Mouse (Mus musculus) stomach, postnatal 0 days (tissue): ENCODE measurements around the gene Rnf187. TPM values are rescaled to one million over a fixed set of nuclear protein-coding genes. Genes with fewer than 3 reads are reported as not detected.

Experiments used
- ATAC-seq: fragments of 200-750 bp; cut with Nextera tagmentation; 2 replicates; pipeline ENCODE4 v1.8.0; 2017; ENCODE audit not compliant: low FRiP score, low TSS enrichment
- DNase-seq: peaks from one replicate; pipeline ENCODE4 v3.0.0-alpha.2; 2016; ENCODE audit warnings: low spot score
- H3K27ac ChIP-seq: fragments of 300-500 bp; sonication (generic); replicated peaks from 2 replicates; pipeline ENCODE4 v1.5.1; 2014; ENCODE audit warnings: mild to moderate bottlenecking, control low read depth
- H3K27me3 ChIP-seq: fragments of 300-500 bp; sonication (generic); 2 replicates; pipeline ENCODE4 v1.6.1; 2014; ENCODE audit warnings: low read length; ENCODE audit not compliant: control insufficient read depth, insufficient read depth
- H3K36me3 ChIP-seq: fragments of 300-500 bp; sonication (generic); 2 replicates; pipeline ENCODE4 v1.6.1; 2014; ENCODE audit warnings: low read length, mixed read lengths; ENCODE audit not compliant: control insufficient read depth, insufficient read depth
- H3K4me1 ChIP-seq: fragments of 300-500 bp; sonication (generic); replicated peaks from 2 replicates; pipeline ENCODE4 v1.6.1; 2014; ENCODE audit warnings: antibody characterized with exemption; ENCODE audit not compliant: control insufficient read depth, insufficient read depth
- H3K4me2 ChIP-seq: fragments of 300-500 bp; sonication (generic); replicated peaks from 2 replicates; pipeline ENCODE4 v1.6.1; 2014; ENCODE audit warnings: low read depth, mild to moderate bottlenecking, control low read depth, moderate library complexity
- H3K4me3 ChIP-seq: fragments of 300-500 bp; sonication (generic); 2 replicates; pipeline ENCODE4 v1.5.1; 2014; ENCODE audit warnings: low read depth, low read length, control low read depth
- H3K9ac ChIP-seq: fragments of 300-500 bp; sonication (generic); 2 replicates; pipeline ENCODE4 v1.6.1; 2014; ENCODE audit warnings: mild to moderate bottlenecking, low read length, control low read depth, mixed read lengths
- H3K9me3 ChIP-seq: fragments of 300-500 bp; sonication (generic); 2 replicates; pipeline ENCODE4 v1.6.1; 2016; ENCODE audit warnings: low read length; ENCODE audit not compliant: control insufficient read depth
- CTCF ChIP-seq: IDR thresholded peaks from 2 replicates; pipeline ENCODE4 v1.5.1; 2016; ENCODE audit warnings: antibody characterized with exemption, low read depth, mild to moderate bottlenecking, moderate library complexity
- EP300 ChIP-seq: optimal IDR thresholded peaks from 2 replicates; pipeline ENCODE3; 2016; ENCODE audit warnings: antibody characterized with exemption
- WGBS: fragments of 180-500 bp; shearing (Covaris S2); extraction: QIAGEN DNeasy Blood & Tissue Kit; methylation state at CpG from one replicate; pipeline ENCODE4 v1.1.7; 2014; 5-methylcytosine and 5-hydroxymethylcytosine counted together
- polyA plus RNA-seq: library from polyadenylated mRNA; unstranded; fragments of >200 nt; fragmentation: Nextera tagmentation; extraction: Ambion mirVana; gene quantifications from 2 replicates; pipeline ENCODE4 v1.2.1, GENCODE M21; 2015

Gene Rnf187
- polyA plus RNA-seq, 1 experiment from 2014 or later, result 136 TPM

DNA sequence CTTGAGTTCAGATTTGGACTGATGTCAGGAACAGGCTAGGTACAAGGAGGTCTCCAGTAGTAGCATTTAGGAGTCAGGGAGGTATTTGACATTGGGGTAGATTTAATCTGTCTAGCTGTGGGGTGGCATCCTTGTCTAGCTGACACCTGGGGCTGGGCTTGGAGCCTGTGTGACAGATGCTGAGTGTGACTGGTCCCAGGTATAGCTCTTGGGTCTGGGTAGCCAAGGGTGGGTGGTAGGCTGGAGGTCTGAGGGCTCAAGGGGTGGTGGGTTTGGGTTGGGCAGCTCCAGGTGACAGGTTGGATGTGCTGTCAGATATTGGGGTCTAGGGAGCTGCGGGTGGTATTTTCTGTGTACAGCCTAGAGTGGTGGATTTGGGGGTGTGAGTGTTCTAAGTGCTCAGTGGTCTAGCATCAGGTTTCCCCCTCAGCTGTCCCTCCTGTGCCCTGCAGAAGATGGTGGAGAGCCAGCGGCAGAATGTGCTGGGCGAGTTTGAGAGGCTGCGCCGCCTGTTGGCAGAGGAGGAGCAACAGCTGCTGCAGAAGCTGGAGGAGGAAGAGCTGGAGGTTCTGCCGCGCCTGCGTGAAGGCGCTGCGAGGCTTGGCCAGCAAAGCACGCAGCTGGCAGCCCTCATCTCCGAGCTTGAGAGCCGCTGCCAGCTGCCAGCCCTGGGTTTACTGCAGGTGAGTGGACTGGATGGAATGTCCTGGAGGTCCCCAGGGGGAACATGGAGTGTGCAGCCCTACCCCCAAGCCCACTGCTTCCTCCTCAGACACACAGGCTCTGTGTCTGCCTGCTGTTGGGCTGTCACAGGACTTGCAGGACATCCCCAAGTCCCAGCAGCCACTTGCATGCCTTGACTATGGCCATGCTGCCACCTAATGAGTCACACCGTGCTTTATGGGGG lies 43.1 kb upstream of the Rnf187 start:
- no peak for TF ChIP-seq EP300
- TF ChIP-seq CTCF, result peak; percentile 73
- Histone ChIP-seq H3K4me3 (no peak overlapping the region), H3K36me3 (peaks cover 9% of the 10 kb centered on the region; the same call in 1 of the 2 replicates), H3K4me1 (peaks cover 5% of the 10 kb centered on the region), H3K4me2 (no peak overlapping the region), H3K9me3 (no peaks in the 10 kb centered on the region), H3K27ac (no peak overlapping the region), H3K27me3 (no peaks in the 10 kb centered on the region), H3K9ac (no peak overlapping the region)
- ATAC-seq, result no peak
- DNase-seq, result peak; percentile 61
- WGBS, result 36% methylated on average over 14 of the region's 14 CpGs

DNA sequence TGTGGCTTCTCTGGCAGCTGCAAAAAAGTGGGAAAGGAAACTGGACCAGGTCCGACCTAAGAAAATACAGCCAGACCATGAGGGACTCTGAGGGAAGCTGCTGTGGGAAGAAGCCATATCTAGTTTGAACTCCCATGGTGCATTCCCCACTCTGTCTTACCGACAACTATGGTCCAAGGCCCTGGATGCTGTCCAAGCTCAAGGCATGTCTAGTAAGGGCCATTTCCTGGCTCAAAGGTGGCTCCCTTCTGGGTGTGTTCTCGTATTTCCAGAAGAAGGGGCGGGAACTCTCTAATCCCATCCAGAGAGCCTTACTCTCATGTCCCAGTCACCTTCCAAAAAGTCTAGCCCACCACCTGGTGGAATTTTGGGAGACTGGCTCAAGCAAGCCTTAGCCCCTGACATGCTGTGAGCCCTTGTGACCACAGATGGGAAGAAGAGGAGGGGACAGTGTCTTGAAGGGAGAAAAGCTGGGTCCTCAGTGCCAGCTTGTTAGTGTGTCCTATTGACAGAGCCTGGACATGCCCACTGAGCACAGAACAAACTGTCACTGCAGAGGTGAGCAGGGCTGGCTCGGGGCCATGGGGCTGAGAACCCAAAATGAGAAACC lies 41.8 kb upstream of the Rnf187 start:
- ATAC-seq (no peak), DNase-seq (no peak)
- peak overlapping the region; percentile 1; the same call in 1 of the 2 replicates for H3K4me3 ChIP-seq
- H3K4me1 ChIP-seq, result peaks cover 5% of the 10 kb centered on the region
- H3K36me3 ChIP-seq, result peaks cover 5% of the 10 kb centered on the region; the same call in 1 of the 2 replicates
- peak overlapping the region; percentile 96 for H3K4me2 ChIP-seq
- no peaks in the 10 kb centered on the region for H3K27me3 ChIP-seq
- 38% methylated on average over 5 of the region's 5 CpGs for WGBS
- TF ChIP-seq EP300, result no peak
- no peak for TF ChIP-seq CTCF
- H3K9me3 ChIP-seq, result no peaks in the 10 kb centered on the region
- H3K27ac ChIP-seq, result no peak overlapping the region
- 0 out of 2 replicates have a peak overlapping the region, but pooled peaks have one; percentile 18 for H3K9ac ChIP-seq

DNA sequence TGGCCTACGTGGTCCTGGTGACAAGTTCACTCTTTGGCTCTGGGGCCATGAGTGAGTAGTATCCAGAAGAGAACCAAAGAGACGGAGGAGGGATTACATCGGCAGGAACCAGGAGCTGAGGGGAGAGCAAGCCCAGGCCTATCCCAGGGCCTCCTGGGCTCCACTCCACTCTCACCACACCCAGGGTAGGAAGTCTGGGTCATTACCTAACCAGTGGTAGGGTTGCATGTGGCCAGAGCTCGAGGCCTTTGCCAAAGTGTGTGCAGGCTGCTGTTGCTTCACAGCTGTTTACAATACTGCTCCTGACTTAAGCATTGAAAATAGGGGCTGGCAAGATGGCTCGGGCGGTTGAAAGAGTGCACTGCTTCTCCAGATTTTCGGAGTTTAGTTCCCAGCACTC lies 40.9 kb upstream of the Rnf187 start:
- Histone ChIP-seq H3K9me3 (no peaks in the 10 kb centered on the region), H3K36me3 (no peaks in the 10 kb centered on the region; the same call in 1 of the 2 replicates), H3K9ac (peak overlapping the region; percentile 92), H3K27me3 (no peaks in the 10 kb centered on the region), H3K27ac (peak overlapping the region; percentile 65), H3K4me1 (peaks cover 5% of the 10 kb centered on the region), H3K4me2 (peak overlapping the region; percentile 96), H3K4me3 (peak overlapping the region; percentile 98)
- peak; percentile 40 for ATAC-seq
- 54% methylated on average over 7 of the region's 7 CpGs for WGBS
- DNase-seq, result no peak
- TF ChIP-seq EP300 (no peak), CTCF (no peak)

DNA sequence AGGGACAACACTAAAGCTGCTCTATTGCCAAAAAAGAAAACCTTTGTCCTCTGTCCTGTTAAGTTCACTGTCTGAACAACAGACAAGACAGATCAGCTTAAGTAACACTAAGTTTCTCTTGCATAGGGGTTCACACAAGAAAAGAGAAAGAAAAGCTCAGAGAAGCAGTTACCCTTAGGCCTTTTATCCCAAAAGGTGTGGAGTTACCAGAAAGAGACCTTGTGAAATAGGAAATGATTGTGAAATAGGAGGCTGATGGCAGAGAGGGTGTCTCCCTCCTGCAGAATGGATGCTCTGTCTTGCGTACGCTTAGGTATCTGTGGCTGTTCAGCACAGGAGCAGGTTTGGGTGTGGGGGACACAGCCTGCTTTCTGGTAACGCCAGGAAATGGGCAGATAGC lies 40.5 kb upstream of the Rnf187 start:
- no peak for TF ChIP-seq CTCF
- no peak for TF ChIP-seq EP300
- no peaks in the 10 kb centered on the region for H3K9me3 ChIP-seq
- H3K9ac ChIP-seq, result peak overlapping the region; percentile 92
- no peaks in the 10 kb centered on the region; the same call in 1 of the 2 replicates for H3K36me3 ChIP-seq
- H3K4me1 ChIP-seq, result peaks cover 5% of the 10 kb centered on the region
- 54% methylated on average over 3 of the region's 3 CpGs for WGBS
- ATAC-seq (no peak), DNase-seq (no peak)
- H3K4me2 ChIP-seq, result peak overlapping the region; percentile 96
- H3K4me3 ChIP-seq, result peak overlapping the region; percentile 98
- peak overlapping the region; percentile 65 for H3K27ac ChIP-seq
- H3K27me3 ChIP-seq, result no peaks in the 10 kb centered on the region

DNA sequence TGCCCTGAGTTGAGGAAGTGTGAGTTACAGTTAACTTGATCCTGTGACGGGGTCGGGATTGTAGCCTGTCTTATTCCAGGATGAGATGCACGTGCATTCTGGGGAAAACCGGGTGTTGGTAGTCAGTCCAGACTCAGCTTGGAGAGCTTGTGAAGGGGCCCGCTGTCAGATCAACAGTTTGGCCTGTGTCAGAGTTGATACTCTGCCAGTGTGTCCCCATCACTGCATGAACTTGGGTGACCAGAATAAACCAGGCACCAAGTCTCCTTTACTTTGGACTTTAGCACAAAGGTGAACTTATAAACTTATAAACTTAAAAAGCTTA lies 40.0 kb upstream of the Rnf187 start:
- no peaks in the 10 kb centered on the region for H3K27me3 ChIP-seq
- H3K9me3 ChIP-seq, result no peaks in the 10 kb centered on the region
- no peaks in the 10 kb centered on the region; the same call in 1 of the 2 replicates for H3K36me3 ChIP-seq
- peak overlapping the region; percentile 96 for H3K4me2 ChIP-seq
- H3K9ac ChIP-seq, result peak overlapping the region; percentile 92
- WGBS, result 1% methylated on average over 5 of the region's 5 CpGs
- DNase-seq, result no peak
- peak overlapping the region; percentile 85 for H3K27ac ChIP-seq
- peak overlapping the region; percentile 98 for H3K4me3 ChIP-seq
- TF ChIP-seq EP300, result no peak
- TF ChIP-seq CTCF, result no peak
- ATAC-seq, result no peak
- H3K4me1 ChIP-seq, result peaks cover 5% of the 10 kb centered on the region
